Mouse (Mus musculus) heart, postnatal 0 days (tissue): ENCODE results near the gene Wnt11. TPM values are rescaled to one million over a fixed set of nuclear protein-coding genes. Genes with fewer than 3 reads are reported as not detected.

Experiments used
- ATAC-seq: fragments of 200-750 bp; cut with Nextera tagmentation; 2 replicates; pipeline ENCODE4 v1.8.0; 2017; ENCODE audit warnings: low read depth, moderate number of reproducible peaks, moderate library complexity; ENCODE audit not compliant: insufficient read depth
- DNase-seq: peaks from one replicate; pipeline ENCODE4 v3.0.0-alpha.2; 2016; ENCODE audit warnings: low spot score
- H3K27ac ChIP-seq: fragments of 300-500 bp; sonication (generic); 2 replicates; pipeline ENCODE4 v1.5.1; 2014; ENCODE audit warnings: low read depth, mild to moderate bottlenecking
- H3K27me3 ChIP-seq: fragments of 300-500 bp; sonication (generic); 2 replicates; pipeline ENCODE4 v1.6.1; 2014; ENCODE audit warnings: low read length, mixed read lengths; ENCODE audit not compliant: control insufficient read depth, insufficient read depth
- H3K36me3 ChIP-seq: fragments of 300-500 bp; sonication (generic); replicated peaks from 2 replicates; pipeline ENCODE4 v1.6.1; 2014; ENCODE audit warnings: low read length, mixed read lengths; ENCODE audit not compliant: control insufficient read depth, insufficient read depth
- H3K4me1 ChIP-seq: fragments of 300-500 bp; sonication (generic); 2 replicates; pipeline ENCODE4 v1.6.1; 2014; ENCODE audit warnings: antibody characterized with exemption; ENCODE audit not compliant: control insufficient read depth, insufficient read depth
- H3K4me2 ChIP-seq: fragments of 300-500 bp; sonication (generic); 2 replicates; pipeline ENCODE4 v1.6.1; 2014; ENCODE audit warnings: low read depth, mild to moderate bottlenecking, low read length, moderate library complexity
- H3K4me3 ChIP-seq: fragments of 300-500 bp; sonication (generic); 2 replicates; pipeline ENCODE4 v1.5.1; 2014; ENCODE audit warnings: low read depth, low read length
- H3K9ac ChIP-seq: fragments of 300-500 bp; sonication (generic); replicated peaks from 2 replicates; pipeline ENCODE4 v1.6.1; 2014; ENCODE audit warnings: low read depth, low read length, mixed read lengths
- H3K9me3 ChIP-seq: fragments of 300-500 bp; sonication (generic); replicated peaks from 2 replicates; pipeline ENCODE4 v1.6.1; 2016; ENCODE audit warnings: low read length; ENCODE audit not compliant: control insufficient read depth
- CTCF ChIP-seq: IDR thresholded peaks from 2 replicates; pipeline ENCODE4 v1.5.1; 2016; ENCODE audit warnings: antibody characterized with exemption, control low read depth, low read depth
- EP300 ChIP-seq: IDR thresholded peaks from 2 replicates; pipeline ENCODE4 v1.6.1; 2016; ENCODE audit warnings: antibody characterized with exemption, low read depth
- WGBS: fragments of 180-500 bp; shearing (Covaris S2); extraction: QIAGEN DNeasy Blood & Tissue Kit; methylation state at CpG from one replicate; pipeline ENCODE4 v1.1.7; 2014; 5-methylcytosine and 5-hydroxymethylcytosine counted together
- polyA plus RNA-seq: library from polyadenylated mRNA; unstranded; fragments of >200 nt; fragmentation: Nextera tagmentation; extraction: Ambion mirVana; gene quantifications from 2 replicates; pipeline ENCODE4 v1.2.1, GENCODE M21; 2015
- total RNA-seq: library from RNA; depleted of rRNA; stranded (reverse); fragments of >200 nt; gene quantifications from 2 replicates; pipeline ENCODE4 v1.2.3, GENCODE M21; 2014; ENCODE audit warnings: low replicate concordance

Wnt11 gene
- total and polyA plus RNA-seq, 2 experiments from 2014 or later, result 4.4 to 22.9 TPM

- no peak overlapping the region for H3K4me3 ChIP-seq
- H3K9ac ChIP-seq, result no peak overlapping the region
- peaks cover 32% of the 10 kb centered on the region for H3K27me3 ChIP-seq
- TF ChIP-seq EP300 (no peak), CTCF (no peak)
- no peaks in the 10 kb centered on the region for H3K4me1 ChIP-seq
- H3K4me2 ChIP-seq, result no peak overlapping the region
- no peaks in the 10 kb centered on the region for H3K9me3 ChIP-seq
- DNase-seq (no peak), ATAC-seq (no peak)
- WGBS, result 41% methylated on average over 7 of the region's 7 CpGs
- no peaks in the 10 kb centered on the region for H3K36me3 ChIP-seq
- H3K27ac ChIP-seq, result no peak overlapping the region
Measured at GRCm38 (mm10) chr7:98828876-98829275, 6.0 kb upstream of the Wnt11 start.

GRCm38 (mm10) chr7:98831290-98831689 is 3.6 kb upstream of the Wnt11 start:
- no peaks in the 10 kb centered on the region for H3K36me3 ChIP-seq
- no peak for DNase-seq
- WGBS, result 78% methylated on average over 6 of the region's 6 CpGs
- H3K4me1 ChIP-seq, result 0 out of 2 replicates have a peak, but pooled peaks cover 3% of the 10 kb centered on the region
- TF ChIP-seq CTCF (no peak), EP300 (no peak)
- H3K27me3 ChIP-seq, result peaks cover 46% of the 10 kb centered on the region
- H3K9me3 ChIP-seq, result no peaks in the 10 kb centered on the region
- no peak for ATAC-seq
- H3K4me3 ChIP-seq, result no peak overlapping the region
- H3K4me2 ChIP-seq, result no peak overlapping the region
- no peak overlapping the region for H3K27ac ChIP-seq
- H3K9ac ChIP-seq, result no peak overlapping the region

DNA sequence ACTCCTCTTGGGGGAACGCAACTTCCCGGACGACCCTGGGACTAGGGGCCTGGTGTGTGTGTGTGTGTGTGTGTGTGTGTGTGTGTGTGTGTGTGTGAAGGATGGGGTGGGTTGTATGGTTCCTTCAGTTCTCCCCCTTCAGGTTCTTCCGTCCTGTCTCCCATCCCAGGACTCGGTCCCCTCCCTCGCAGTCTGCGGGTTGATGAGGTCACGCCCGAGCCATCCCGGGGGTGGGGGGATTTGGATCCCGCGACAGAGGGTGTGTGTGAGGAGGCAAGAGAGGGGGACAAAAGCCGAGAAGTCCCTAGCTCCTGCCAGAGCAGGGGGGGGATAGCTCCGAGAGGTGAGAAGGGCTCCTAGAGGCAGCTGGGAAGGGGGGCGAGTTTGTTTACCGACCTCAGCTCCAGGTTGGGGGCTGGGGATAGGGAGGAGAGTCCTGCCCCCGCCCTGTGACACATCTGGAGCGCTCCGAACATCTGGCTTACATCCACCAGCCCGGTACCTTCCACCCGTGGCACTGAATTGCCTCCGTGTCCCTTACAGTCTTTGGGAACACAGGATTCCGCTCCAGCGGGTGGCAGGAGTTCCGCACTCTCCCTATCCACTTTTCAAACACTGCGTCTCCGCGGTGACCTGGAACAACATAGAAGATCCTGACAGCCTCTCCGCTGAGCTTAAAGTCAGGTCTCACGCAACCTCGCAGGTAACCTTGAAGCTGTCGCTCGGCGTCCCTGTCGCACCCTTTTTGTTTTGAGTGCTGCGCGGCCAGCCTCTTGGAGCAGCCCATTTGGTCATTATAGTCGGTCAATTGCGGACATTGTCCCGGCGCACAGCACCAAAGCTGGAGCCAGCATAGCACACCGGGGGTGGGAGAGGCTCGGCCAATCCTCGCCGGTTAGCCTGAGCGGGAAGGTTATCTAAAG is 868 bp downstream of the Wnt11 start:
- H3K4me1 ChIP-seq, result peaks cover 24% of the 10 kb centered on the region
- no peak for DNase-seq

GRCm38 (mm10) chr7:98836646-98837045 is 1.7 kb downstream of the Wnt11 start:
- TF ChIP-seq EP300 (no peak), CTCF (peak; percentile 62)
- Histone ChIP-seq H3K9ac (no peak overlapping the region), H3K27me3 (peaks cover 57% of the 10 kb centered on the region)

More for the DNA sequence above, 868 bp downstream of the Wnt11 start:
- no peak overlapping the region for H3K27ac ChIP-seq
- WGBS, result under 1% methylated on average over 46 of the region's 46 CpGs
- H3K27me3 ChIP-seq, result peaks cover 66% of the 10 kb centered on the region
- H3K9me3 ChIP-seq, result no peaks in the 10 kb centered on the region
- no peak for ATAC-seq
- TF ChIP-seq EP300, result no peak
- no peak for TF ChIP-seq CTCF
- H3K4me3 ChIP-seq, result peak overlapping the region; percentile 57
- H3K36me3 ChIP-seq, result no peaks in the 10 kb centered on the region
- peak overlapping the region; percentile 92 for H3K4me2 ChIP-seq
- peak overlapping the region; percentile 40 for H3K9ac ChIP-seq

DNA sequence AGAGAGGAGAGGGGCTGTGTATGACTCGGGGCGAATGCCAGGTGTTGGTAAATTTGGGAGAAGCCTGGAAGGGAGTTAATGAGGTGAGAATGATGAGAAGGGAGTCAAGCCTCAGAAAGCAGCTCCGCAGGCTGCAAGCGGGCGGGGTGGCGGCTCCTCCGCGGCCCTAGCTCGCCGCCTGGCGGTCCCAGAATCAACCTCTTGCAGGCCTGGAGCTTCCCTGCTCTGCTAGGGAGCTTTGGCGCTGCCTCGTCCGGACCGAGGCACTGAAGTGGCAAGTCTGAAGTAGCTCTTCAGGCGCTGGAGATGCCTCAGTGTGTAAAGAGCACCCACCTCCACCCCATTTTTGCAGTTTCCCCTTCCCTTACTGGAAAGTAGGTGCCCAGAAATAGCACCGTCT is 3.0 kb downstream of the Wnt11 start:
- TF ChIP-seq EP300 (no peak), CTCF (peak; percentile 79)
- Histone ChIP-seq H3K36me3 (no peaks in the 10 kb centered on the region), H3K4me2 (peak overlapping the region; percentile 94), H3K4me1 (peaks cover 32% of the 10 kb centered on the region), H3K9me3 (no peaks in the 10 kb centered on the region), H3K27ac (no peak overlapping the region), H3K27me3 (peaks cover 46% of the 10 kb centered on the region), H3K9ac (no peak overlapping the region), H3K4me3 (peak overlapping the region; percentile 60)
- peak; percentile 87 for DNase-seq
- WGBS, result under 1% methylated on average over 17 of the region's 17 CpGs
- peak; percentile 66 for ATAC-seq

More at GRCm38 (mm10) chr7:98836646-98837045, 1.7 kb downstream of the Wnt11 start:
- 2% methylated on average over 23 of the region's 23 CpGs for WGBS
- Histone ChIP-seq H3K36me3 (no peaks in the 10 kb centered on the region), H3K9me3 (no peaks in the 10 kb centered on the region), H3K4me1 (peaks cover 28% of the 10 kb centered on the region), H3K27ac (no peak overlapping the region), H3K4me2 (peak overlapping the region; percentile 92), H3K4me3 (peak overlapping the region; percentile 57)
- DNase-seq, result peak; percentile 60
- ATAC-seq, result no peak
